Mouse (Mus musculus) CD4-positive, CD25-positive, alpha-beta regulatory T cell, adult 2 months (primary cell): Measurements from ENCODE around the gene Gucy1b2.

Experiments used
- DNase-seq: peaks from one replicate; pipeline ENCODE4 v3.0.0-alpha.2; 2012; ENCODE audit warnings: low read depth, low spot score

Gene Gucy1b2

GRCm38 (mm10) chr14:62456239-62456747 lies at the start of gene Gucy1b2:
Gene Gucy1b2, minus strand, starts transcription at chr14:62456289.
- no peak for DNase-seq

DNA sequence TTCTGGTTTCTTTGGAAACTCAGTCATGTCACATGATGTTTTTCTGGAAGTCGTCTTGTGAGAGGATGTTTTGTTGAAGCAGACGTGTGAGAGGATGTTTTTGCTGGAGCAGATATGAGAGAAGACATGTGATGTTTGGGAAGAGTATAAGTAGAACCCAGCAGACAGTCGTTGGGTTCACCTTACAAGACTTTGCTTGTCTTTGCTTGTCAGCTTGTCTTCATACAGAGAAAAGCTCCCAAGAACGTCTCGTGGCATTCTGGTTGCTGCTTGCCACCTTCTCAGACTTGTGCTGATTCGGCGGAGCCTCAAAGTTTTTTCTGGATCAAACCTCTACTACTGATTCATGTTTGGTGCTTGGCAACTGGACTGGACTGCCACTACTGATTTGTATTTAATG lies 41.3 kb upstream of the Gucy1b2 start:
- no peak for DNase-seq

DNA sequence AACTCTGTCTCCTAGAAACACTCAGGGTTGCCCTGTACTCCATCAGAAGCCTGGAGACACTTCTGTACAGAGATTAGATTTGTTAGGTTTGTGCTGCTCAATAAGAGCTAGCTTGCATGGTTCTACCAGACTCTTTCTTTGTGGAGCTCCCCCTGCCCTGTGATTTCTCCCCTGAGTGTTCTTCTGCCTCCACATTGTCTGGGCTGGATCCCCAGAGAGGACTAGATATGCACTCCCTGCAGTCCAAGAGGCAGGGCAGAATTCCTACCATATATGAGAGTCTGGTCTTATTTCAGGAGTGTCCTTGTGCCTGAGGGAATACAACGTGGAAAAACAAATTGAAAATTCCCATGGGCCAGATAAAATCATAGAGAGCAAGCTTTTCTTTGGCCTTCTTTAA lies 40.4 kb upstream of the Gucy1b2 start:
- no peak for DNase-seq

DNA sequence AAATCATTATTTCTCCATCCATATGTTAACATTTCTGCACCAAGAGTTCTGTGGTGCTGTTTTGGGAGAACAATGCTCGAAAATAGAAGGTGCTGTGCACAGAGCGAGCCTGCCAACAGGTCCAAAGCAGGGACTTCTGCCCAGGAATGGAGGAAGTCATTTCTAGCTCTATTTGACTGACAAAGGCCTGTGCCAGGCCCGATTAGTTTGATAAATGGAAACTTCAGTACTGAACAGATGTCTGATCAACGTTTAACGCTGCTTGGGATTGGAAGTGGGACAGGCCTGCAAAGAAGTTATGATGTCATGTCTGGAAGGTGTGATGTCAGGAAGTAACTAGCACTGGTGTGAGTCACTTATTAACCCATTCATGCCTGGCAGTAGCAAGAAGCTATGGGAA lies 37.4 kb upstream of the Gucy1b2 start:
- DNase-seq, result no peak

DNA sequence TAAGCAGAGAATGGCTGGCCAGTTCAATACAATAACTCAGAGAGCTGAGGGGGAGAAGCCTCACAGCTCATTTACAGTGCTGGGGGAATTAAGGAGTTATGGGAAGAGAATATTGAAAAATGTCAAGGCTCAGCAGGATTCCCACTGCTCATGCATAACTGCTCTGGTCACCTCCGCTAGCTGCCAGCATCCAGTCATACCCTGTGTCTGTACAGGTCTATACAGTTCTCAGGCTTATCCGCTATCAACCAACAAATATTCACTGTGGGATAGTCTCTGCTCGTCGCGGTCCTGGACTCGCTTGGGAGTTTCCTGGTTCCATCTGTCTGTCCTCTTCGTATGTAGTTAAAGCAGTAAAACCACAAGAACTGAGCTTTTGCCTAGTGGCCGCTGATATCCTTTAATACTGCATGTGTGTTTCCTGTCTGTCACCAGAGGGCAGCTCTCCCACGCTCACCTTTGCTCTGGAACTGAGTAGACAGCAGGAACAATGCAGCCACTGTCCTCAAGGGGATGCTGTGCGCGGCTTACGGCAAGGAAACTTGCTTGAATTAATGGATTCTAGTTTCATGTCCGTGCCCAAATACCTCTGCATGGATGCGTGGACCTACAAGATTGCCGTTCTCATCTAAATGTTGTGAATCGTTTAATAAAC lies 36.2 kb upstream of the Gucy1b2 start:
- DNase-seq, result peak; percentile 62

DNA sequence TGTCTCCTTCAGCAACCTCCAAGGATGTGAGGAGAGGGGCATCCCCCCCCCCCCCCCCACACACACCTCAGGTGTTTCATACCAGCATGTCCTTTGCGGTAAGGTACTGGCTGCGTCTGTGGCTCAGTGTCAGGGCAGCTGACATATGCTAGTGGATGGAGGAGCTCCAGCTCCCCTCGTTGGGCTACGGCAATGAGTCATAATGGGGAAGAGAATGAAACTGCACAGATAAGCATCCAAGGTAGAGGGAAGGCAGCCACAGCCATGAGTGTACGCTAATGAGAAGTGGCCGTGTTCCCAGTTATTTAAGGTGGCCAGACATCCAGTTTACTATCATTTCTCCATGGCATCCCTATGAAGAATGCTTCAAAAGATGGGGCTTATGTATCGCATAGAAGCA lies 32.2 kb upstream of the Gucy1b2 start:
- DNase-seq, result no peak

- DNase-seq, result no peak
These were observed 25.3 kb upstream of the Gucy1b2 start for GRCm38 (mm10) chr14:62481381-62481780.

- no peak for DNase-seq
These were observed 23.3 kb upstream of the Gucy1b2 start for GRCm38 (mm10) chr14:62479395-62479794.

DNA sequence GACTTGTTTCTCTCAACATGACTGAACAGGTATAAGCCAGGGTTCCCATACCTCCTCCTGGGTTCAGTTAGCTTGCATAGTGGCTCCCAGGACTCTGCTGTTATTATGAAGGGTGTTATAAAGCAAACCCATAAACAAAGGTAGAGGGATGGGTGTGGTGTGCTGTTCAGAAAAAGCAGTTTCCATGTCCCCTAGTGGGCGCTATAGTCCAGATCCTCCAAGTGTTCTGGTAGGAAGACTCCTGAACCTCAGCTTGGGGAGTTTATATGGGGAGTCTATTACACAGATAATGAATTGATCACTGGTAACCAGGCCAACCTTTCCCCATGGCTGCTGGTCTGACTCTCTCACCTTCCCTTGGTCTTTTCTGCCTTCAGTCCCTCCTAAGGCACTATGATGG lies 18.4 kb upstream of the Gucy1b2 start:
- no peak for DNase-seq

- no peak for DNase-seq
These were observed 16.0 kb upstream of the Gucy1b2 start for GRCm38 (mm10) chr14:62472061-62472460.

GRCm38 (mm10) chr14:62468753-62469125 lies 12.7 kb upstream of the Gucy1b2 start:
- DNase-seq, result no peak

GRCm38 (mm10) chr14:62468119-62468752 lies 12.1 kb upstream of the Gucy1b2 start:
- no peak for DNase-seq

DNA sequence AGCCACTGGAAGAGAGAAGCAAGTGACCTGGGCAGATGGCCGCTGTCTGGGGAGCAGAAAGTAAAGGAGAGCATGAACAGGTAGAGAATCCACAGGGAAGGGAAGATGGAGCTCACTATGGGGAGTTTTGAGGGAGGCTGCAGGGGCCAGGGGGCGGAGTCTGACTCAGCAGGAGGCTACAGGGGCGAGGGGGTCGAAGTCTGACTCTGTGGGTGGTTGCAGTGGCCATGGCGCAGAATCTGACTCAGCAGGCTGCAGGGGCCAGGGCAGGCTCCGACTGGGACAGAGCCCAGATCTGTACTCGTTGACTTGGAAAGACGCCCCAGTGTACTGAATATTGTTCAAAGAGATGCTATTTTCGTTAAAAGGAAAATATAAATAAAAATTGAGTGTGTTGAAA lies 8.9 kb upstream of the Gucy1b2 start:
- DNase-seq, result no peak

DNA sequence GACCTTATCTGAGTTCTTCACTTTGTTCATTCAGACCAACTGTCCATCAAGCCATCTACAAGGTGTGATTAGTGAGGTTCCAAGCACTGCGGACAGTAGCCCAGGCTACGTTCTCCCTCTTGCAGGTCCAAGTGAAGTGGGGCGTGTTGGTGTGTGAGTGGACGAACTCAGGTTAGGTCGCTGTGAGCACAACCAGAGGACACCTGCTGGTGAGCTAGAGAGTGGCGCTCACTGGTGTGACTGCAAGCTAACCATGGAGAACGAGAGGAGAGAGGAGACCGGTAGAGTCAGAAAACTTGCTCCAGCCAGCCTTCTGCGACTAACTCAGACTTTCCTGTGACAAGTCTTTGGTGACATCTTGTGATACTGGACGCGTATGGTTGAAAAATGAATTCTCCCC lies 3.5 kb upstream of the Gucy1b2 start:
- DNase-seq, result peak; percentile 1

- peak; percentile 80 for DNase-seq
These were observed 1.5 kb upstream of the Gucy1b2 start for GRCm38 (mm10) chr14:62457420-62458181.

- DNase-seq, result no peak
These were observed 564 bp downstream of the Gucy1b2 start for GRCm38 (mm10) chr14:62455570-62455879.

DNA sequence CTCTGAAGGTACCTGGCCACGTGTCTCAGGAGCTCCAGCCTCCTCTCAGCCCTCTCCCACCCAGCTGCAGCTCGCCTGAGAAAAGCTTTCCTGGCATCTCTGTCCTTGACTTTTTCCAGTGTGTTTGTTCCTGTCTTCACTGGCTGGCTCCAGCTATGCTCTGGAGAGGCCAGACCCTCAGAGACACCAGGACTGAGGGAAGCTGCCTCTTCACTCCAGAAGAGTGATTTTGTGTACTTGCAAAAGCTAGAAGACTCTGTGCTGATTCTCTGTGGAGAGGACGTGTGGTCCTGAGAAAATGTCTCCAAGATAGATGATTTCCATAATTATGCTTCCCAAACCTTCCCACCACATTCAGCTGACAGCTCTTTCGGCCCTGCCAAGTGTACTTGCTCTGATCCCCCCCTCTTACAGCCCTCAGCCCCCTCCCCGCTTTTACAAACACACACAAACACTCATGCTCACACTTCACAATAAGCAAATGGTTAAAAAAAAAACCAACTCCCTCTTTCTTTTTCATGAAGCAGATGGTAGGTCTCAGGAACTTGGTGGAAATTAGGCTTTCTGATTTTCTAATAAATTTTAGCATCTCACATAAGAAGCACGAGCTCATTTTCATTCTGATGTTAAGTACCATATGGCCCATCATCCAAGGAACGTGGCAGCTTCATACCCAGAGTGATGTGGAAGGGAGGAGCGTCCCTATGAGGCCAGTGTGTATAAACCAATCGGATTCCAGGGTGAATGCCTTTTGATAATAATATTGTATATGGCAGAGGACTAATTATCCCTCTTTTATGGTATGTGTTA lies 1.1 kb downstream of the Gucy1b2 start:
- DNase-seq, result no peak

DNA sequence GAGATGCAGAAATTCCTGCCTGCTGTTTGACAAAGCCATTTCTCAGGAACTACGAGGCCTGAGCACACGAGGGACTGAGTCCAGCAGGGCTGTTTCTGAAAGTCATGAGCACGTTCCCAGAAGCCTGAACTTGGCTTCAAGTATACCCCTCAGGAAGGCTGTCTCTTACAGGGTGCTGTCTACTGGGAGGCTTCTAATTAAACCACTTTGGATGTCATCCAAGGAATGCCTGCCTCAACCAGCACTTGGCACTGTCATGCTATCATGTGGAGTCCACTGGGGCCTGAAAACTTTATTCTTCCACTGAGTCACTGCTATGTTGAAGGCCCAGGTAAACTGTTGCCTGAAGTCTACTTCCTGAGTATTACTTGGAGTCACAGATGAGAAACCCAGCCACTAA lies 2.0 kb downstream of the Gucy1b2 start:
- no peak for DNase-seq

GRCm38 (mm10) chr14:62453276-62453675 lies 2.8 kb downstream of the Gucy1b2 start:
- DNase-seq, result no peak

GRCm38 (mm10) chr14:62450706-62451105 lies 5.4 kb downstream of the Gucy1b2 start:
- no peak for DNase-seq

- no peak for DNase-seq
These were observed 8.9 kb downstream of the Gucy1b2 start for GRCm38 (mm10) chr14:62447214-62447548.
